Mouse (Mus musculus) frontal cortex, adult (tissue): ENCODE data around the gene Gm49721.
A peak's percentile ranks its signal among the peaks of the same experiment; 100 is the strongest.
"Not testable (repeated sequence)": the region's sequence is repeated elsewhere in the genome, so short reads cannot be mapped to it uniquely, and the experiment has no call there.

Source experiments
- ATAC-seq: cut with Nextera tagmentation; 2 replicates; pipeline ENCODE4 v1.9.2; 2017; ENCODE audit warnings: mild to moderate bottlenecking, moderate library complexity, mixed read lengths; ENCODE audit not compliant: low TSS enrichment

The Gm49721 gene

GRCm38 (mm10) chr17:6978287-6979248, at the start of gene Gm49721:
Gene Gm49721 (plus strand): TSS chr17:6978904.
- peak; percentile 92 for ATAC-seq

- ATAC-seq = not testable (repeated sequence)
These were observed 47.1 kb upstream of the Gm49721 start for GRCm38 (mm10) chr17:6931625-6932024.

GRCm38 (mm10) chr17:6942560-6942959, 36.1 kb upstream of the Gm49721 start:
- ATAC-seq = not testable (repeated sequence)

DNA sequence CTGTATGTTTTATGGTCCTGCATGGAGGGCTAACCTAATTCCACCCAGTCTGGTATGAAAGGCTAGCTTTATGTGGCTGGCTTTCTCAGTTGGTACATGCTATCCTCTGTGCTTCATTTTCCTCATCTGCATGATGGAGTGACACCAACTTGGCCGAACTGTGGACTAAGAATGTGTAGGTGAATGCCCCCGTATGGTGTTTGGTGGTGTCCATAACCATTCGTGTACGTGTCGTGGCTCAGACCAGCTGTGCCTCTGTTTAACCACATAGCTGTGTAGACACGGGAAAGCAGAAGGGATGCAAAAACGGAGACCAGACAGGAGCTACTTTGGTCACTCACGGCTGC, 31.1 kb upstream of the Gm49721 start:
- peak; percentile 42; the same call in 1 of the 2 replicates for ATAC-seq

- peak; percentile 91 for ATAC-seq
These were observed 30.5 kb upstream of the Gm49721 start, which contains the start of gene Rsph3b for GRCm38 (mm10) chr17:6947984-6948768. Gene Rsph3b (minus strand): TSS chr17:6948682.

GRCm38 (mm10) chr17:6948769-6949228, 29.9 kb upstream of the Gm49721 start:
- ATAC-seq = peak; percentile 21

DNA sequence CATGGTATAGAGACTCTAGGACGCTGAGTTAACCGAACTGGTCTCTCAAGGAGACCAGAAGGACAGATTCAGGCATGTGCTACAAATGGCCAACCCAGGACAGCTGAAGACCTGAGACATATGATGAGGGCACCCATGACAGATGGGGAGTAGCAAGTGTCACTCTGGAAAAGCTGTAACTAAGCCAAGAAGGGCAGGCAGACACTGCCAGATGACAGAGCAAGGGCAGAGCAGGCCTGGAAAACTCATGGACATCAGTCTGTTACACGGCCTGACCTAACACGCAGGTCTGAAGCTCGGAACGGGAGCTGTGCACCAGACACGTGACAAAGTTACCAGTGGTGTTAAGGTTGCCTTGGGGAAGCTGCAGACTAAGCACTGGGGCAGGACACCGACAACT, 19.8 kb upstream of the Gm49721 start:
- ATAC-seq = not testable (repeated sequence)

DNA sequence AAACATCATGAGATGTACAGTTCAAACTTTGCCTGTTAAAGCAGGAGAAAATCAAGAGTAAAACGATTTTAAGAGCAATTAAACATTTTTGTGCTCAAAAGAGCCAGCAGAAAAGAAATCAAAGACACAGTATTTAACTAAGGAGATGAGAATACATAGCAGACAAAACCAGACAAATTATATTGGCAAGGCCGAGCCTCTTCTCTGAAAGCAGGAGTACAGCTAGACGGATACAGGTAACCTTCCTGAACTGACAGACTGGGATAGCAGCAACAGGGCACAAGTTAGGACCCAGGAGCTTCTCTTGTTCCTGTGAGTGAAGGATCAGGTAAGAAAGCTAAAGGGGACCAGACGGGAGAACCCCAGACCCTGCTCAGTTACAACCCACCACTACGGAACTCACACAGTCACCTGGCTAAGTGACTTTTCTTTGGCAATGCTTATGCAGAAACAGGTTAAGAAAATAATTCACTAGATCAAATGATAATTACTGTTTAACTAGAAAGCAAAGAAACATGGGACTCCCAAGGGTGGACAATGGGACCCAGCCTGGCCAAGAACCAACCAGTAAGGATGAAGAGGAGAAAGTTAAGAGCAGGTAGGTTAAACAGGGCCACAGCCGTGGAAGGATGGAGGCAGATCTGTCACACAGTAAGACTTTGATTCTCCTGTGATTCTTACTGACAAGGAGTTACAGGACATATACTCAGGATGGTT, 19.0 kb upstream of the Gm49721 start:
- not testable (repeated sequence) for ATAC-seq

- ATAC-seq = not testable (repeated sequence)
These were observed 18.4 kb upstream of the Gm49721 start for GRCm38 (mm10) chr17:6960349-6960748.

DNA sequence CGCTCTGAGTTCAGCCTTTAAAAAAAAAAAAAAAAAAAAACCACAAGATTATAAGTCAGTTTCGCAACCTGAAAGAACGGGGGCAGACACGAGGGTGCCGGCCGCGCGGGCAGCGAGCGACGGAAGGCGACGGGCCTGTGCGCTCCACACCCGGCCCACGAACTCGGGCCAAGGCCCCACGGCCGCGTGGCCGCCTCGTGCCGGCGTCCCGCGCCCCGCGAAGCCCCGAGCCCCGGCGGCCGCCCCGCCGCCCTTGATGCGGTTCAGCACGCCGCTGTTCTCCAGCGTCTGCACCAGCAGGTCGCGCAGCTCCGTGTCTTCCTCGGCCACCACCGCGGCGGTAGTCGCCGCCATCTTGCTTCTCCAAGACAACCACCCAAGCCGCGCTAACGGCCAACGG, 17.9 kb upstream of the Gm49721 start, which contains the start of gene Tagap1:
TSS of gene Tagap1 (minus strand) at position 381 of the 400 bp plus-strand sequence.
- peak; percentile 29 for ATAC-seq

- ATAC-seq = peak; percentile 92
These were observed 17.3 kb upstream of the Gm49721 start for GRCm38 (mm10) chr17:6961181-6962000.

DNA sequence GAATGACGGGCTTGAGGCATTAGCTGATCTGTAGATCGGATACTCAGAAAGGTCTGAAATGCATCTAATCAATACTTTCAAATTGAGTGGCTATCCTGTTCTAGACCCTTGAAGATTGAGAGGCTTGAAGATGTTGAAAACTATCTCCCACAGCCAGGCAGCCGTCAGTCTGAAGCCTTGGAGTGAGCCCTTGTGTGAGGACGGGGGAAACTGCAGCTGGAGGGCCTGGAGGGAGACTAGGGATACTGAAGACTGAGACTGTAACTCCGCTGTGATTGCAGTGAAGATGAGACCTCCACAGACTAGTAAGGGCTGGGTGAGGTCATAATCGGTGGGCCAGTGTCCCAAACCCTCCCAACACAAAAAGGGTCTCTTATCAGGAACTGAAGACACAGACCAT, 16.4 kb upstream of the Gm49721 start:
- ATAC-seq = not testable (repeated sequence)

GRCm38 (mm10) chr17:6962936-6963335, 15.8 kb upstream of the Gm49721 start:
- not testable (repeated sequence) for ATAC-seq

GRCm38 (mm10) chr17:6965364-6965763, 13.3 kb upstream of the Gm49721 start:
- not testable (repeated sequence) for ATAC-seq

DNA sequence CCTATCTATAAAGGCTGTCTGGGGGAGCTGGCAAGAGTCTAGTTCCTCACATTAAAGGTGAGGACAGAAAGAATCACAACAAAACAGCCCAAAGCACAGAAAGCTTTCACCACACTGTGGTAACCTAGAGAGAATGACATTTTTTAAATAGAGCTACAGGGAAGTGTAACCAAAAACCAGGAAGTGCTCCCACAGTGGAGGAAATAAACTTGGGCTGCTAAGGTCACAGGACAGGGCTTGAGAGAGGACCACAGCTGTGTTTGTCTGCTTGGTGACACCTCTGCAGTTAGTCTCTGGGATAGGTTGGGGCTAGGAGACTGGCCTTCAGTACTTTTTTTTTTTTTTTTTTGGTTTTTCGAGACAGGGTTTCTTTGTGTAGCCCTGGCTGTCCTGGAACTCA, 11.0 kb upstream of the Gm49721 start:
- not testable (repeated sequence) for ATAC-seq

DNA sequence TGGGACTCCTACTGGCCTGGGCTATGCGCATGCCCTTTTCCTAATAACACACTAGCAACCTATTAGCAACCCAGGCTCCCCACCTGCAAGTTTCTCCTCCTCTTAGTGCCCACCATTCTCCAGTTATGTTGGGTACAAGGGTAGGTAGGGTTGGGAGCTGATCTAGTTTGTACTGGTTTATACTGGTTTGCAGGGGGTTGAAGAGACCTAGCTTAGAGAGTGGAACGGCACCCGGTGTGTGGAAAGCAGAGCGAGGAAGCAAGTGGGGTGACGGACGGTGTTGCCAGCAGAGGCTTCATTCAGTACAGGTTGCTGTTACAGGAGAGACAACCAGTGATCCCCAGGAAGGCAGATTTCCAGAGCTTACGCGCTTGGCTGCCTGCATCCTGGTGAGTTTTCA, 8.4 kb upstream of the Gm49721 start, which contains the start of gene Rnaset2b:
TSS of gene Rnaset2b (plus strand) at position 301 of the 400 bp plus-strand sequence.
- not testable (repeated sequence) for ATAC-seq

GRCm38 (mm10) chr17:6971238-6971637, 7.5 kb upstream of the Gm49721 start:
- not testable (repeated sequence) for ATAC-seq

- ATAC-seq = not testable (repeated sequence)
These were observed 5.8 kb upstream of the Gm49721 start for GRCm38 (mm10) chr17:6972836-6973396.

DNA sequence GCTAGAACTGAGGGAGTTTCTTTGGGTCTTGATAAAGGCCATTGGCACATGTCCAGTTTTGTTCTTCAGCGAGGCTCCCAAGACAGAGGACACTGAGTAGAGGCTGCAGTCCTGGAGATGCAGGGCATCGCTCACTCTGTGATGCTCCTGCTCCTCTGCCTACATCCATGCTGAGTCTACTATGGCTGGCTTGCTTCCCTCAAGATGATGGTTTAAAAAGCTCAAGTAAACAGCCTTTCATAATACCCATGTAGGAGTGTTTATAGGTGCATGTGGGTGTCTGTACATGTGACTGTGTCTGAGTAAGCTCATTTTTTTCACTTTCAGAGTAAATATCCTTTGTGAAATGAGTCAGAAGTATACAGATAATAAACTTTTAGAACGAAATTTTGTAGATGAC, 3.7 kb upstream of the Gm49721 start:
- ATAC-seq = peak; percentile 62

DNA sequence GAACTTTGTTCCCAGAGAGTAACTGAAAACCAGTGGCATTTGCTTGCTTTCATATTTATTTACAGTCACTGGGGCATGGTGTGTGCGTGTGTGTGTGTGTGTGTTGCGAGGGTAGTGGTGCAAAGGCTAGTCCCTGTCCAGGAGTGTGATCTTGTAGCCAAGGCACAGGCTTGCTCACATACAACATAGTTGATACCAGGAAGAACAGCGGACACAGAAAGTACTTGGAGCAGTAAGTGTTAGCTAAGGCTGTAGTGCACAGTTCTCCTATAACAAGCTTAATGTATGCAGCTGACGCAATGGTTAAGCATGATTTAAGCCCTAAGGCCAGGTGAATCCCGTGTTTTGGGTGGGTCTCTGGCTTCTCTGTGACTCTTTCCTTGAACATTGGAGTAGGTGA, 676 bp downstream of the Gm49721 start:
- 0 out of 2 replicates have a peak, but pooled peaks have one; percentile 19 for ATAC-seq
